Mouse (Mus musculus) layer of hippocampus, adult 8-10 months (tissue): Measurements from ENCODE around the gene Dst. TPM values are rescaled to one million over a fixed set of nuclear protein-coding genes. Genes with fewer than 3 reads are reported as not detected.
"Not testable (repeated sequence)": the region's sequence is repeated elsewhere in the genome, so short reads cannot be mapped to it uniquely, and the experiment has no call there.

Source experiments
- DNase-seq, 2 experiments: peaks; one replicate each; pipeline ENCODE4 v3.0.0; 2022; ENCODE audit warnings: low spot score in 2 of 2
- total RNA-seq, 4 experiments: library from RNA; stranded (reverse); gene quantifications; 2 replicates each; pipeline ENCODE4 v1.2.4; 2022

The Dst gene
- total RNA-seq, 4 experiments from 2014 or later: 211 to 239 (median 222) TPM

DNA sequence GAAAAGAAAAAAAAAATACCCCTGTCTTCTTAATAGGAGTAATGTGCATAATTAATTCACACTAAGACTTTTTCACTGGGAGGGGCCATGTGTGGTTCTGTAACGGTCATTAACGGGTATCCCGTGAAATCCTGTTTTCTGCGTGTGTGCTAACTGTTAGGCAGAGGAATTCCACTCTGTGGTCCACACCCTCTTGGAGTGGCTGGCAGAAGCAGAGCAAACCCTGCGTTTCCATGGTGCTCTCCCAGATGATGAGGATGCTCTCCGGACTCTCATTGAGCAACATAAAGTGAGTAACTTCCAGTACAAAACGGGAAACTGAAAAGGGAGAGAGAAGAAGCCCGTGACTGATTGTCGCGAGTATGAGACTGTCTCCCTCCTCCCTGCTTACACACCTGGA lies 379.7 kb downstream of the Dst start:
- no peak for DNase-seq

DNA sequence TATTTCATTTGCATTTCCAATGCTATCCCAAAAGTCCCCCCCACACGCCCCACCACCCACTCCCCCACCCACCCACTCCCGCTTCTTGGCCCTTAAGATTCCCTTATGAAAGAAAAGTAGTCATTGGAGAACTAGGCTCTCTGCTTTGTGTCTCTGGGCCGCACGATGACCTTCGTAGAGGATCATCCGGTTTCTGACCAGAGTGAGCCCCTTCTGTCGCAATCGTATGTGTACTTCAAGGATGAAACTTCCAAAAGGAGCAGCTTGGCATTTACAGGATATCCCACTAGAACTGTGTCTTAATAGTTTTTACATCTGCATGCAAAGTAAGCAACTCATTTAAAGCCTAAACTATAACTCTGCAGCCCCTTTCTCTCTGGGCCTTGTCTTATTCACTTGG lies 380.2 kb downstream of the Dst start:
- DNase-seq: no peak

DNA sequence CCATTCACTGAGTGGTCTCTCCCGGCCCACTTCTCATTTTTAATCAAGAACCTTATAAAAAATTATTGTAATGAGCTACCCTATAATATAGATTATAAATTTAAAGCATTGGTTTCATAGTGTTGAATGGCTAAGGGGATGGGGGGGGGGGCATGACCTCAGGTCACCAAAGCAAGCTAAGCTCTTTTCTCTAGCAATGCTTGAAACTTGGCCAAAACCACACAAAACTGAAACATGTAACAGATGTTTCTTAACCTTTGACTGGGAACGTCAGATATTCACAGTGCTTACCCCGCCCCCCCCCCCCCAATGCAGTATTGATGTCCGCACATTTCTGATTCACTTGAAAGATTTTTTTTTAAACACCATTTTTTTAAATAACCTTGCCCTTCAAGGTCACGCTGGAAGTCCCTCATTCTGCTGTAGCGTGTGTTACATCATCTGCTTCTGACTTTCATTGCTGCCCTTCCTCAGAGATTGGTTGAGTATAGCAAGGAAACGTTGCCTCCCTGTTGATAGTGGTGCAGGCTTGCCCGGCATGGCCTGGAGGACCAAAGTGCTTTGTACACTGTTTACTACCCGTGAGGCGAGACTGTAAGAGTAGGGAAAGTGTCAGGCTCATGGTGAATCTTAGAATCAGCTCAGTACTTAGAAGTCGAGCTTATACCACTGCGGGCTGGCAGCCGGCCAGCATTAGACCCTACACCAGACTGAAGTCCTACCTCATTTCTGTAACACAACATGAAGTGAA lies 380.9 kb downstream of the Dst start:
- no peak for DNase-seq

DNA sequence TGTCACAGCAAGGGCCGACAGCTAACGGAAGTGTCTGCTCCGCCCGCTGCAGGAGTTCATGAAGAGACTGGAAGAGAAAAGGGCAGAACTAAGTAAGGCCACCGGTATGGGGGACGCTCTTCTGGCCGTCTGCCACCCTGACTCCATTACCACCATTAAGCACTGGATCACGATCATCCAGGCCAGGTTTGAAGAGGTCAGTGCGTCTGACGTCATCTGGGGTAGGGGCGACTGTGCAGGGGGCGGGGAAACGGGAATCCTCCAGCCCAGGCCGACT lies 381.4 kb downstream of the Dst start:
- no peak for DNase-seq

DNA sequence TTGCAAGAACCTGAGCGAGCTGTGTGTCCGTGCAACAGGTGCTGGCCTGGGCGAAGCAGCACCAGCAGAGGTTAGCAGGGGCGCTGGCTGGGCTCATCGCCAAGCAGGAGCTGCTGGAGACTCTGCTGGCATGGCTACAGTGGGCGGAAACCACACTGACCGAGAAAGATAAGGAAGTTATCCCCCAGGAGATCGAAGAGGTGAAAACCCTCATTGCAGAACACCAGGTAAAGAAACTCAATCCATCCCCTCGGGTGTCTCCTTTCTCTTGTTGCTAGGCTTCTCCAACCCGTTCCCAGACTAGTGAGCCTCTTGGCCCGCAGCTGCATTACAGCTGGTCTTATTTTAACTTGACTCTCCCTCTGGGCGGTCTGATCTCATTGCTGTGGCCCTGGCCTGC lies 382.3 kb downstream of the Dst start:
- no peak for DNase-seq

DNA sequence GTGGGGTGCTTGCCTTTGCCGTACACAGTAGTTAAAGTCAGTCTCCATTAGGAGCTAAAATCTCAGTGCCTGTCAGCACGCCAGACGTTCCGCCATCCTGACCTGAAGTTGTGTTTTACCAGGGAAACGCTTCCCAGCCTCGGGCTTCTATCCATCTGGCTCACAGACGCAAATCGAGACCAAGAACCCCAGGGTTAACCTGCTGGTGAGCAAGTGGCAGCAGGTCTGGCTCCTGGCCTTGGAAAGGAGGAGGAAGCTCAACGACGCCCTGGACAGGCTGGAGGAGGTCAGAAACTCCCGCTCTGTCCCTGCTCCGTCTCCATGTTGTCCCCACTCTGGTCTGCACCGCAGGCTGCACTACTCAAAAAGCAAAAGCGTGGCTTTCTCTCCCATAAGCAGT lies 385.2 kb downstream of the Dst start:
- DNase-seq: no peak

DNA sequence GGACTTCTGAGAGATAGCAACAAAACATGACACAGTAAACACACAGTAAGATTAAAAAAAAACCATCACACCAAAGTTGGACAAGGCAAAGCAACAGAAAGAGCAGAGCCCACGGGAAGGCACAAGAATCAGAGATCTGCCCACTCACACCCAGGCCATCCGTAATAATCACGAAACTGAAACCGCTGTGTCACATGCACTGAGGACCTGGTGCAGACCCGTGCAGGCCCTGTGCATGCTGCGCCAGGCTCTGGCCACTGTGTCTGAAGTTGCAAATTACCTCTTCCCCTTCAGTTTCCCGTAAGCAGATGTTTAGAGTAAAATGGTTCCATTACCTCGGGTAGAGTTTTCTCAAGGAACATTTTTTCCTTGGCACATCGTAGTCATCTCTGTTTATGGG lies 389.6 kb downstream of the Dst start:
- no peak for DNase-seq

DNA sequence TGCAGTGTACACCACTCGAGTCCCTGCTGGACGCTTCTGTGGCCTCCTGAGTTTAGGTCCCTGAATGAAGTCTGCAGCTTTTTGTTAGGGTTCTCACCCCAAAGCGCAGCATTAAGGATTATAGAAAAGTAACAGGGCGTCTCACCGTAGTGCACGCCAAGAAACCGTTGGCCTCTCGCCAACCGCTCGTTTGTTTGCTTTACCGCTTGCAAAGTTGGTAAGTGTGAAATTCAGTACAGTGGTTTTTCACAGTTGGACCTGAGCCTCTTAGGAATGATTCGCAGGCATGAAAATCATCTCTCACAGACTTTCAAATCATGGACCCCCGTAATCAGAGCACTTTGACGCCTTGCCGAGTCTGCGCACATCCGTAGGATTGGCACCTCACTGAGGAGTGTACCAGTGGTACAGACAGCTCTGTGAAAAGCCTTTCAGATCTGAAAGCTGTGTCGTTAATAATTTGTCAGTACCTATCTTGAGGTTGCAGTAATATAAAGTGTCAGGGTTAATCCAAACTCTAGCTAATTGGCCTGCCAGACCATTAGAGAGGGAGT lies 390.7 kb downstream of the Dst start:
- peak in 1 of 2 experiments; percentile 34 for DNase-seq

DNA sequence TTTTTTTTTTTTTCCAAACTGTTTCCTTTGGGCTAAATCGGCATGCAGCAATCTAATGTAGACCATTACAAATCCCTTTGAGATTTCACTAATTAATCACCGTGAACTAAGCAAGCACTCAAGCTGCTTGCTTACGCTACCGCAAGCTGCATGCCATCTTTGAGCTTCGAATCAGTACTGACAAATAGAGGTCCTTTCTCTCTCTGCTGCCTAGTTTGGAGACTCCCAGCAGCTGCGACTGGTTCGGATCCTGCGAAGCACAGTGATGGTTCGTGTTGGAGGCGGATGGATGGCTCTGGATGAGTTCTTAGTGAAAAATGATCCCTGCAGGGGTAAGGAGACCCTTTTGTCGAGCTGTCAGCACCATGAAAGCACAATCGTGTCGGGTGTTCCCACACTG lies 391.5 kb downstream of the Dst start:
- no peak for DNase-seq

DNA sequence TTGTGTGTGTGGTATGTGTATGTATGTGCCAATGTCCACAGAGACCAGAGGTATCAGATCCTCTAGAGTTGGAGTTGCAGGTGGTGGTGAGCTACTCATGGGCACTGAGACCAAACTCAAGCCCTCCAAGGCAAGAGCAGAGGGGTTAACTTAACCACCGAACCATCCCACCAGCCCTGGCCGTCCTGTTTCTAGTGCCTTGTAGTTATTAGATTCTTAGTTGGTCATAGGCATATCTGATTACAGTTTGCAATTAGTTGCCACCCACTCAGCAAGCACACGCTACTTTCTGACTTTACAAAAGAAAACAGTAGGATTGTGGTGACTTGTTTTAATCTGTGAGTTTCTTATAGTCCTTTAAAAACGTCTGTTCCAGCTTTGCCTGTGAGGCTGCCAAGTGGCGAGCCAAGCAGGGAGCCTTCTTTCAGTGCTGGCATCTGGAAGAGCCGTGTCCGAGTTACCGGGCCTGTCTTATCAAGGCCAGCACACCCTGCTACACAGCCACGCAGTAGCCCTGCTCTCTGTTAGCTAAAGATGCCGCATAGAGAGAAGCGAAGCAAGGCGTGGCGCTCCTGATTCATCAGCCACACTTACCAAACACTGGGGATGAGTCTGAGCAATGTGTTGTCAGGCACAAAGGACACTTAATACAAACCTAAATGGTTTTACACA lies 392.4 kb downstream of the Dst start:
- no peak for DNase-seq

DNA sequence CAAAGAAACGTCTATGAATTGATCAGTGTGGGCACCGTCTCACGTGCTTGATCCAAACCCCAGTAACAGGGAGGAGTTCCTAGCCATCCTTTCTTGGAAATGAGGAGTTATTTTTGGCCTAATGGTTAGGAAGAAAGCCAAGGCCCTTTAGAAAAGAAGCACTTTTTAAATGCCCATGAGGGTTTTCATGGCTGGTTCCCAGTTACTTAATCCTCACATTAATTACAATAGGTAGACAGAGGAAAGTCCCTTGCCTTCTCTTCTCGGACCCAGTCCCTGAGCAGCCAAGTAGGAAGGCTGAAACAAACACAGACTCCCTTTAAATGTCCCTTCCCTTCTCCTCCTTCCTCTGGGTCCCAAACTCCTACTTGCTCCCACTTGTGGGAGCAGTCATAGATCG lies 396.2 kb downstream of the Dst start:
- no peak for DNase-seq

DNA sequence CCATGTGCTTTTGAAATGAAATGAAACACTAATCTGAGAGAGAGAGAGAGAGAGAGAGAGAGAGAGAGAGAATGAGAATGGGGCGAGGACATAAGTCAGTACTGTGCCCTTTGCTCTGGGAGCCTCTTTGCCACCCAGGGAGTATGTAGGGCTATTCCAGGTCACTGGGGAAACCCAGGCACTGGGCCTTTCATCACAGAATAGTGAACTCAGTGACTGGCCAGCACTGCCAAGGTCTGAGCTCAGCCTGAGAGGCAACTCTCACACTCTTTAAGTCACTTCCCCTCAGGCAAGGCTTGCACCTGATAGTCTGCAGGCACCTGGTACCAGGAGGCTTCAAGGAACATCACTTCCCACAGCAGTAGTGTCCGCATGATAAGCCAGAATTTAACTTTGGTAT lies 398.7 kb downstream of the Dst start:
- DNase-seq: no peak

DNA sequence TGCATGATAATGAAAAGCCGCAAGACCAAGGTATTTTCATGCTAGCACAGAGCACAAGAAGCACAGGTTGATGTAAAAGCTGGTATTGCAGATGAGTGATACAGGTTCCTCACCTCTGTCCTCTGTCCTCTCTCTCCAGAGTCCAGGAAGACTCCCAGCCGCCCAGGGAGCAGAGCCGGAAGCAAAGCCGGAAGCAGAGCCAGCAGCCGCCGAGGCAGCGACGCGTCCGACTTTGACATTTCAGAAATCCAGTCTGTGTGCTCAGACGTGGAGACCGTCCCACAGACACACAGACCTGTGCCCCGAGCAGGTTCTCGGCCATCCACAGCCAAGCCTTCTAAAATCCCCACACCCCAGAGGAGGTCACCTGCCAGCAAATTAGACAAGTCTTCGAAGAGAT lies 399.2 kb downstream of the Dst start:
- DNase-seq: no peak

DNA sequence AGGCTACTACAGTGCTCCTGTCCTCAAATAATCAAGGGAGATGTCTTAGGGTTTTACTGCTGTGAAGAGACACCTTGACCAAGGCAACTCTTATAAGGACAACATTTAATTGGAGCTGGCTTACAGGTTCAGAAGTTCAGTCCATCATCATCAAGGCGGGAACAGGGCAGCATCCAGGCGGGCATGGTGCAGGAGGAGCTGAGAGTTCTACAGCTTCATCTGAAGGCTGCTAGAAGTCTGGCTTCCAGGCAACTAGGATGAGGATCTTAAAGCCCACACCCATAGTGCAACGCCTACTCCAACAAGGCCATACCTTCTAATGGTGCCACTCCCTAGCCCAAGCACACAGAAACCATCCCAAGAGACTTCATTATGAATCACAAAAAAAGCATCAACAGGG lies 400.8 kb downstream of the Dst start:
- not testable (repeated sequence) for DNase-seq

DNA sequence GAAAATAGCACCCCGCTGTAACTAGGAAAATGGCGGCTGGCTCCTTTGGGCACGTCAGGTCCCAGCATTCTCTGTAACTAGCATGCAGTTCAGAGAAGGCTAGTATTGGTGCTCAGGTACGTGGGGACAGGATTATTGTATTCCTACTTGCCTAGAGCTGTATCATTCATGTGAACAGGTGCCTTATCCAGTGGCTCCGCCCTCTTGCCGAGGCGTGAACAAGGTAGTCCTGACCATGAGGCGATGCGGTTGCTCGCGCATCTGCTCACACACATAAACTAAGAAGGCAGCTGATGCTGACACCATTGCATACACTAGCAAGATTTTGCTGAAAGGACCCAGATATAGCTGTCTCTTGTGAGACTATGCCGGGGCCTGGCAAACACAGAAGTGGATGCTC lies 401.4 kb downstream of the Dst start:
- no peak for DNase-seq

DNA sequence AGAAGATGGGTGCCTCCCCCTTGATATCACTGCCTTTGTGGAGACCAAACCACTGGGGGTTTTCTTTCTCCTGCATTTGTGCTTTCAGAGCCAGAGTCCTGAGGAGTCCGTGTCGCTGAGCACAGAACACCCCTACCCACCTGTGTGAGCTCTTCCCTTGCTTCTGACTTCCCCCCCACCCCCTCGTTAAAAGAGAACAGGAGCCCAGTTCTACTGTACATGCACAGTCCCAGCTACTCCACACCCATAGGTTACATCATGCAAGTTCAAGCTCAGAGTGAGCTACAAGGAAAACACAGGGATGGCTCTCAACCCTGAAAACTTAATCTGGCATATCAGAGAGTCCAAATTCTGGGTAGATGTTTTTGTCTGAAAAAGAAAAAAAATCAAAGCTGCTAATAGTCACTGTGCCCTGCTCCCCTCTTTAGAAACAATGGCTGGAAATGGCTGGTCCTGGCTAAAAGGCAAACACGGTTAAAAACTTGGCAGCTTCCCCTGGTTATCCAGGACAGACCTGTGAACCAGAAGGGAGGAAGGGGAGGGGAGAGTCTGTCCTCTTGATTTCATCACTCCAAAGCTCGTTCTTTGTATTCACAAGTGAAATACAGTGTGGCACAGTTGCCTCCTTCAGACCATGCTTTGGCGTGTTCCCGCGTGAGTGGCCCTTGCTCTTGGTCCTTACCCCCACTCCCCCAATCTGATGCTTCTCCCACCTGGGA lies 402.7 kb downstream of the Dst start:
- no peak for DNase-seq

DNA sequence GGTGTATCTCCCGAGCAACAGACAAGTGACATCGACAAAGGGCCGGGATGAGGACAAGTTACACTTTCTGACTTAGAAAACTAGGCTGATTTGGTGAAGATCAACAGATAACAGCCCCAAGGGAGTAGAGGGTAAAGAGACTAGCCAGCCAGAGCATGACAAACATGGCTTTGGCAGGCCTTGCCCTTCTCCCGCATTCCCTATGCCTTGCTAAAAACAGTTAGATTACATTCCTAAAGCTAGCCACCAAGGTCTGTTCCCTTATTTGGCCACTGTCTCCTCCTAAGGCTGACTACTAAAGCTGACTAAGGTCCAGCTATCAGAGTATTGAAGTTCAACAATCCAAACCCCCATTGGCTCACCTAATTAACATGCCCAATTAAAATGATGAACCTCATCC lies 404.8 kb downstream of the Dst start:
- DNase-seq: no peak

DNA sequence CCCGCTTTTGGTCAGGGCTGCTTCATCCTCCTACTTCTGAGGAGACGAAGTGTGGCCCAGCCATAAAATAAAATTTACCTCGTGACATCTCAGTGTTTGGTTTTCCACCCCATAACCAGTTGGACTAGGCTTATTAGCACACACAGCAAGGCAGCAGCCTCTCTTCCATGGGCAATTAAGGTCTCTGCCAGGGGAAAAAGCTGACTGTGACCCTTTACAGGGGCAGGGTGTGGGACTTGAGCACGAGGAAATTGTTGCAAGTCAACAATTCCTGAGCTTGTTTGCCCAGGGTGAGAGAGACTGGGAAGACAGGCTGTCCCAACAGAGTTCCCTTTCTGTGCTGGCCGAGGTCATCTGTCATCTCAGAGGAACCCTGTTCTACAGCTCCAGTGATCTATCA lies 407.4 kb downstream of the Dst start:
- no peak for DNase-seq

DNA sequence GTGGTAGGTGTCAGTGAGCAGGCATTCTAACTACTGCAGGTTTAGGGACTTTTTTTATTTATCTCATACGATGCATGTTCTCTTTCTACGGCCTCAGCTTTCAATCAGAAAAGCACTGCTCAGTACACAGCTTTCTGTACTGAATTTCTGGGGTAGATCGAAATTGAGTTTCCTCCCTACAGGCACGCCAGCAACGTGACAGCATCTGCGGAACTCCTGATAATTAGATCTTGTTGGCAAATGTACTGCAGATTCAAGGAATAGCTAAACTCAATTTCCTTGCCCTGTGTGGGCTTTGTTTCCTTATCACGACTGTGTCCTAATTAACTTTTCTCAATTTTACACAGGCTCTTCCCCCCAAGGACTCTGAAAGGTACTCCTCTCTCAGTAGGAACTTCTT lies 416.2 kb downstream of the Dst start:
- DNase-seq: no peak

DNA sequence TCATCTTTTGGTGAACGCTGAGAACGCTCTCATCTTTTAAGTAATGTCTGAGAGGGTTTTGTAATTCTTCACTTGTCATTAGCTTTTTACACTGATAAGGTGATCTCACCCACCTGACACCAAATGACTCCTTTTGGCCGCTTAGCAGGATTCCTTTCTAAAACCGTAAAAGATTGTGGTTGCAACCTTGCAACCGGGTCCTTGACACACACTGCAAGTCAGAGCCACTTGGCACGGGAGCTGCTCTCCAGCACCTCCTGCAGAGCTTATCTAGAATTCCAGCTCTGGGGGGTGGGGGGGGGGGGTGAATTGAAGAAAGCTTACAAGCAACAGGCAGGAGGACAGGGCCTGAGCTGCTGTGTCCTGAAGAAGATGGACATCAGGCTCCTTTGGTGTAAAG lies 420.6 kb downstream of the Dst start:
- DNase-seq: no peak

DNA sequence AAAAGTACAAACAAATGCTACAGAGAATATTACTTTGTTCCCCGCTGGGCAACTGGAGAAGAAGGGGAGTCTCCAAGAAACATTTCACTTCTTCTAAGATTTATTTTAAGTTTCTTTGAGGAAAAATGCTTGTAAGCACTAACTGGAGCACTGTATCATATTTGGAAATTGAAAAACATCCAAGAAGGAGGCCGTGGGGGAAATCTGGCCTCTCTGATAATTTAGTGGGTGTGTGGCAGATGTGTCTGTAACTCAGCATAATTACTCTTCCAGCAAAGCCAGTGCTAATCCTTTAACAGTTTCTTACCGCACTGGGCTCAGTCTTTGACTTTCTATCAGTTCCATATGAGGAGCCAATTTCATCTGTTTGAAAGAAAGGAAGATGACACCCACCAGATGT lies 423.7 kb downstream of the Dst start:
- DNase-seq: peak in 1 of 2 experiments; percentile 14
